Mouse (Mus musculus): ENCODE results near the gene Ctbp2. TPM values are rescaled to one million over a fixed set of nuclear protein-coding genes. Genes with fewer than 3 reads are reported as not detected.

Gene Ctbp2
- total and polyA plus RNA-seq, 3 experiments = 74.9 to 90.7 TPM; not detected in 1

GRCm38 (mm10) chr7:132991240-132991900 is 132.8 kb downstream of the Ctbp2 start:
- no peaks in the 10 kb centered on the region for H3K27me3 ChIP-seq (ENCODE audit: control insufficient read depth in 1 of 2, insufficient read depth in 2 of 2, low read length in 2 of 2)
- no peak overlapping the region for H3K9ac ChIP-seq (ENCODE audit: control insufficient read depth, low read depth, low read length, poor library complexity, severe bottlenecking)
- H3K27ac ChIP-seq (ENCODE audit: control insufficient read depth, low read depth, low read length) = no peak overlapping the region
- no peaks in the 10 kb centered on the region for H3K4me1 ChIP-seq (ENCODE audit: control insufficient read depth in 1 of 2, insufficient read depth in 2 of 2, low read length in 2 of 2)
- no peaks in the 10 kb centered on the region for H3K9me3 ChIP-seq (replicated peaks; ENCODE audit: insufficient read depth, low read length)
- TF ChIP-seq RAD21 (IDR thresholded peaks at IDR 0.05; ENCODE audit: low read depth, low read length) (no peak), POLR2AphosphoS5 (IDR thresholded peaks at IDR 0.05; ENCODE audit: borderline replicate concordance, low read depth, low read length) (no peak), POLR2A (IDR thresholded peaks at IDR 0.05; ENCODE audit: control insufficient read depth in 1 of 2, insufficient read depth in 1 of 2, low read depth in 1 of 2, low read length in 2 of 2, poor library complexity in 1 of 2) (no peak), EP300 (IDR thresholded peaks at IDR 0.05; ENCODE audit: low read depth in 1 of 2, low read length in 2 of 2) (no peak), GATA1 (IDR thresholded peaks at IDR 0.05; ENCODE audit: low read depth, low read length) (no peak), TCF12 (IDR thresholded peaks at IDR 0.05; ENCODE audit: low read depth, low read length) (no peak), USF2 (IDR thresholded peaks at IDR 0.05; ENCODE audit: borderline replicate concordance in 1 of 2, insufficient read depth in 1 of 2, low read depth in 1 of 2, low read length in 2 of 2) (no peak), GABPA (IDR thresholded peaks at IDR 0.05; ENCODE audit: low read depth, low read length) (no peak), TBP (IDR thresholded peaks at IDR 0.05; ENCODE audit: low read depth, low read length) (no peak), TAL1 (IDR thresholded peaks at IDR 0.05; ENCODE audit: low read length) (no peak), MYC (IDR thresholded peaks at IDR 0.05; ENCODE audit: low read depth, low read length) (no peak), ZMIZ1 (IDR thresholded peaks at IDR 0.05; ENCODE audit: low read depth, low read length) (no peak), MYB (IDR thresholded peaks at IDR 0.05; ENCODE audit: low read depth, low read length) (no peak), HCFC1 (IDR thresholded peaks at IDR 0.05; ENCODE audit: low read depth, low read length) (no peak), E2F4 (IDR thresholded peaks at IDR 0.05; ENCODE audit: borderline replicate concordance, low read depth, low read length) (no peak), RCOR1 (IDR thresholded peaks at IDR 0.05; ENCODE audit: low read depth, low read length) (no peak), CHD2 (IDR thresholded peaks at IDR 0.05; ENCODE audit: low read length) (no peak), SIN3A (IDR thresholded peaks at IDR 0.05; ENCODE audit: low read length) (no peak), ZC3H11A (IDR thresholded peaks at IDR 0.05; ENCODE audit: low read depth, low read length) (no peak)
- peaks cover 0 to 23% of the 10 kb centered on the region in 2 experiments; a peak in 2 of 4 replicates for H3K36me3 ChIP-seq (ENCODE audit: control insufficient read depth in 1 of 2, insufficient read depth in 2 of 2, low read length in 2 of 2)
- H3K79me2 ChIP-seq (ENCODE audit: control insufficient read depth, insufficient read depth, low read length, poor library complexity) = no peaks in the 10 kb centered on the region
- no peak overlapping the region for H3K4me3 ChIP-seq (ENCODE audit: control insufficient read depth in 1 of 2, insufficient read depth in 1 of 2, low read depth in 2 of 2, low read length in 2 of 2)
- DNase-seq (ENCODE audit: low read depth, low spot score) = no peak

- no peak for DNase-seq (ENCODE audit: low read depth, low spot score)
- Histone ChIP-seq H3K36me3 (ENCODE audit: control insufficient read depth in 1 of 2, insufficient read depth in 2 of 2, low read length in 2 of 2) (peaks cover 0 to 30% of the 10 kb centered on the region in 2 experiments; a peak in 2 of 4 replicates), H3K4me1 (ENCODE audit: control insufficient read depth in 1 of 2, insufficient read depth in 2 of 2, low read length in 2 of 2) (no peaks in the 10 kb centered on the region), H3K27ac (ENCODE audit: control insufficient read depth, low read depth, low read length) (no peak overlapping the region), H3K79me2 (ENCODE audit: control insufficient read depth, insufficient read depth, low read length, poor library complexity) (no peaks in the 10 kb centered on the region), H3K4me3 (ENCODE audit: control insufficient read depth in 1 of 2, insufficient read depth in 1 of 2, low read depth in 2 of 2, low read length in 2 of 2) (no peak overlapping the region), H3K9ac (ENCODE audit: control insufficient read depth, low read depth, low read length, poor library complexity, severe bottlenecking) (no peak overlapping the region), H3K9me3 (replicated peaks; ENCODE audit: insufficient read depth, low read length) (no peaks in the 10 kb centered on the region), H3K27me3 (ENCODE audit: control insufficient read depth in 1 of 2, insufficient read depth in 2 of 2, low read length in 2 of 2) (no peaks in the 10 kb centered on the region)
- TF ChIP-seq JUND (IDR thresholded peaks at IDR 0.05; ENCODE audit: low read depth, low read length) (no peak), MXI1 (IDR thresholded peaks at IDR 0.05; ENCODE audit: low read depth, low read length) (no peak), POLR2AphosphoS2 (IDR thresholded peaks at IDR 0.05; ENCODE audit: low read length) (no peak), UBTF (IDR thresholded peaks at IDR 0.05; ENCODE audit: borderline replicate concordance, insufficient read depth, low read depth, low read length) (no peak), RCOR1 (IDR thresholded peaks at IDR 0.05; ENCODE audit: low read depth, low read length) (no peak)
Observed at GRCm38 (mm10) chr7:132989839-132990238, 134.3 kb downstream of the Ctbp2 start.
